Mouse (Mus musculus) kidney, adult 18-20 months (tissue): Measurements from ENCODE around the gene Synpo2.
A peak's percentile ranks its signal among the peaks of the same experiment; 100 is the strongest.

Experiments used
- DNase-seq: peaks from one replicate; pipeline ENCODE4 v3.0.0; 2021

The Synpo2 gene

GRCm38 (mm10) chr3:123235921-123236320 is at the start of gene Synpo2:
Gene Synpo2 (minus strand): TSS chr3:123236149.
- DNase-seq: peak; percentile 67

- no peak for DNase-seq
Measured at GRCm38 (mm10) chr3:123285649-123286048, 49.7 kb upstream of the Synpo2 start.

DNA sequence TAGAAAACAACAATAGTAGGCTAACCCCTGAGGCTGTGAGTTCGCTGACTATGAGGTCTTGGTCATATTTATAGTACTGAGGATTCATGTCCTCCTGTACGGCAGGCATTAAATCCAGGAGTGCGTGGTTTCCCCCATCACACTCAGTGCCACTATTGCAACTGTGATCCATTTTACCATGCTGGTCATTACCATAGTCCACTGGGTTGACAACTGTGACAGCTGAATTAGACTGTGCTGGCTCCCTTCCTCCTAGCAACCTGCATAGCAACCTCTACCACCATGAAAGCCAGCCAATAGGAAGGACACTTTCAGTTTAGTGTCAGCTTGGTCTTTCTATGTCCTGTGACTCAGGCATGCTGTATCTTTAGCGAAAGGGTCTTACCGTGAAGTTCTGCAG is 48.3 kb upstream of the Synpo2 start:
- DNase-seq: no peak

DNA sequence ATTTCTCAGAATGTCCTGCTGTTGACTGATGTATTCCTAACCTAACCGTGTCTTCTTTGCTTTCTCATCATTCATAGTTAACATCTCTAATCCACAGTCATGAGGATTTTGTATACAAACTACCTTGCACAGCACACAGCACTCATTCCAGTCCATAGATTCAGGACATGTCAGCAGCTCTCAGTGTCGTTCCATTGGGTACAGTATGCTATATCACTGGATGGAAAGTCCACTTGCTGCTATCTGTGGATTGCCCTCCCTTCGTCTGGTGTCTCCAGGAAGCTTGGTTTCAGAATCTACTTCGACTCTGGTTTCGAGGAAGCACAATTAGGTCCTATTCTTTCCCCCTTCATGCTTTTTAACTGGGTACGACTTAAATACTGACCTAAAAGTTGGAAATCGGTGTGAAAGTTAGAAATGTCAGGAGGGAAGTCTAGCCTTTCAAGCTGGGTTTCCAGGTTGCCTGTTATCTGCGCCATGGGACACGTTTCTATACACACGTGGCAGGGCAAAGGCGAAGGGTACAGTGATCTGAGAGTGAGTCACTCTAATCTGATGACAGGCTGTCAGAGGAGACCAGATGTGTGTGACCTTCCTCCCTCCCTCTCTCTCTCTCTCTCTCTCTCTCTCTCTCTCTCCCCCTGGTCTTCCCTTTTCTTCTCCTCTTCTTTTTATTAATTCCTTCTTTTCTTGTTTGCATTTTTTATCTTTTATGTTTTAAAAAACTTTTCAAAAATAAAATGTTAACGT is 47.1 kb upstream of the Synpo2 start:
- no peak for DNase-seq

DNA sequence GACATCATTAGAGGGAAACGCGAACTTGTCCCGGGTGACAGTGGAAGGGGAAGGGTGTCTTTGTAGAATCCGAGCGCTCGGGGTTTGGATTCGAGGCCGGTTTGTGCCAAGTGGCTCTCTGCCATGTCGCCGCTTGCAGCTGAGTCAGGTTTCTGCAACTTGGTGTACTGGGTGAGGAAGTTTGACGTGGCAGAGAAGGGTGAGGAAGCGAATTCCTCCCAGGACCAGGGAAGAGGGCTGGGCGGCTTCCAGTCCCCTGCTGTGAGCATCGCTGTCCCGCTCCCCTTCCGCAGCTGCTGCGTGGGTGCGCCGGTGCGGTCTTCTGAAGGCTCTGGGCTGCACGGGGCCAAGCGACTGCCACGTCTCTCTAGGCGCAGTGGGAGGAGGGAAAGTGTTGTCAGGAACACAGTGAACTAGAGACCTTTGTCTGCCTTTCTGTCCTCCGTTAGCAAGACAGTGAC is 31.8 kb upstream of the Synpo2 start:
- DNase-seq: peak; percentile 80

- DNase-seq: peak; percentile 91
Measured at GRCm38 (mm10) chr3:123266753-123267651, 31.1 kb upstream of the Synpo2 start, which contains the start of gene Sec24d. Gene Sec24d (plus strand): TSS chr3:123267455.

GRCm38 (mm10) chr3:123264706-123265105 is 28.8 kb upstream of the Synpo2 start:
- DNase-seq: peak; percentile 12

- no peak for DNase-seq
Measured at GRCm38 (mm10) chr3:123258709-123259108, 22.8 kb upstream of the Synpo2 start.

DNA sequence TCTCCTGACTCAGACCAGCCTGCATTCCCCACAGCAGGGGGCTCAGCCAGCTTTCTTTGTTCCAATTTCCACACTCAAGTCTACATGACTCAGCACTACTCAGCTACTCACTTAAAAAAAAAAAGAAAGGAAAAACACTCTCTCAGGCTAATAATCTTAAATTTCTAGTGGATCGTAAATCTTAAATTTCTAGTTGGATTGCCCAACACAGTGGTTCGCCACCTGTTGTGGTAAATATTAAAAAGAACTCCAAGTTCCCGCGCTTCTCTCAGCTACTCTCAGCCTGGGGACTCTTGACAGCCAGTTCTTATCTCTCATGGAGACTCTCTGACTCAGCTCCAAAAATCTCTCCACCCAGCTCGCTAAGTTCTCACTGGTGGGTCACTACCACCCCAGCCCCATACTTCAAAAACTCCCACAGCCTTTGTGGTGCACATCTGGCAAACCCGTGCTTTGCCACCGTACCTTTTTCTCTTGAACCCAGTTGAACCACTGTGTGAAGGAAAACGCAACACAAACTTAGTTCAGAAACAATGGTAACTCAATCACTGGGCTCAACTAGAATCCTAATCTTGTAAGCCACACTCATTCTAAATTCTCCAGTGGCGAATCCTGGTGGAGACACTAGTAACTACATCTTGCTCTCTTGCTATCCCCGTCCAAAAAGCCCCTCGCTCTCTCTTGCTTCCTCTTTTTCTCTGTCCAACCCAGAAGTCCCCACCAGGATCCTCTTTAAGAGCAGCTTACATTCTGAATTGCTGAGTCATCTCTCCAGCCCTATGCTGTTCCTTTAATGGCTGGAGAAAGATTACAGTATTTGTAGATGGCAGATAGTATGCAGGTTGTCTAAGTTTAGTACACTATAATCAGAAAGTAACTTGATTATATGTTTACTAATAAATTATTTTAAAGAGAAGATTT is 20.5 kb upstream of the Synpo2 start:
- no peak for DNase-seq

GRCm38 (mm10) chr3:123245646-123246045 is 9.7 kb upstream of the Synpo2 start:
- no peak for DNase-seq

DNA sequence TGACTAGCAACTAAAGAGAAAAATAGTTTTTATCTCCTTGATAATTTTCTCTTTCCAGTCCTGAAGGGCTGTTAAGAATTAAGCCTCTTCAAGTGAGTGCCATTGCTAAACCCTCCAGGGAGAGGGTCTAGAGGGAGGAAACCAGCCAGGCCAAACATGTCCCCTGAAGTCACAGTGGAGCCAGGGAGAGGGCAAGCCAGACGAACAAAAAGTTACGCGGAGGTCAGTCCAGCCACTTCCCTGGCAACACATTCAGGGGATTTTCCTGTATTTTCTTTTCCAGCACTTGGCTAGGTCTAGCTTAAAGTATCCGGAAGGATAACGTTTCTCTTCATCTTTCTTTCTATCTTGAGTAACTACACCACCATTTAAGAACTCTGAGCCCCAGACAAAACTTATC is 8.4 kb upstream of the Synpo2 start:
- no peak for DNase-seq

- no peak for DNase-seq
Measured at GRCm38 (mm10) chr3:123237446-123237845, 1.5 kb upstream of the Synpo2 start.

DNA sequence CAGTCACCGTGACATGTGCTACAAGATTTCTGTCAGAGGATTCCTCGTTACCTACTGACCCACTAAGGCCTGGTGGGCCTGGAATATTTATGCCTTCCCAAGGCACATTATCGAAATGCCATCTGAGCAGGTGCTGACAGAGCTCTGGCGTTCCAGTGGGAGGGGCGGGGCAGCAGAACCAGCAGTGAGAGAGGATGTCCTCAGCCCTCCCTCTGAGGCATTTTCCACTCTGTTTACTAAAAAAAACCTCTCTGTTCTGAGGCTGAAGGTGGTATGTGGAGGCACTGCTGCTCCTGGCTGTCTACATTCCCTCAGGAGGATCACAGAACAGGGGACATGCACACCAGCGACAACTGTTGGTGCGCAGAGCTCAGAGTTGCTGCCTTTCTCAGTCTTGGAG is 1.1 kb upstream of the Synpo2 start:
- no peak for DNase-seq

- DNase-seq: no peak
Measured at GRCm38 (mm10) chr3:123235495-123235894, 454 bp downstream of the Synpo2 start.

- DNase-seq: peak; percentile 30
Measured at GRCm38 (mm10) chr3:123234191-123234836, 1.6 kb downstream of the Synpo2 start.

DNA sequence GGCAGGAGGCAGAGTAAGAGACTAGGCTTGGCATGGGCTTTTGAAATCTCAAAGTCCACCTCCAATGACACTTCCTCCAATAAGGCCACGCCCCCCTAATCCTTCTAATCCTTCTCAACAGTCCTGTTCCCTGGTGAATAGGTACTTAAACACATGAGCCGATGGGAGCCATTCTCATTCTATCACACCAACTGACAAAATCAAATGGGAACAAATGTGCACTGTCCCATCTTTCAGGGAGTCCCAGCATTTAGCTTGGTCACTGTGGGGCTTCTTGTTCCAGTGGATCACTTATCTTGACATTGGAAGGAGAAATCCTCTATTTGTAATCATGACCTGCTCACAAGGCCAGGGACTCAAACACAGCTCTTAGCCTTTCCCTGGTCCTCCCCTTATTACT is 4.3 kb downstream of the Synpo2 start:
- DNase-seq: no peak

DNA sequence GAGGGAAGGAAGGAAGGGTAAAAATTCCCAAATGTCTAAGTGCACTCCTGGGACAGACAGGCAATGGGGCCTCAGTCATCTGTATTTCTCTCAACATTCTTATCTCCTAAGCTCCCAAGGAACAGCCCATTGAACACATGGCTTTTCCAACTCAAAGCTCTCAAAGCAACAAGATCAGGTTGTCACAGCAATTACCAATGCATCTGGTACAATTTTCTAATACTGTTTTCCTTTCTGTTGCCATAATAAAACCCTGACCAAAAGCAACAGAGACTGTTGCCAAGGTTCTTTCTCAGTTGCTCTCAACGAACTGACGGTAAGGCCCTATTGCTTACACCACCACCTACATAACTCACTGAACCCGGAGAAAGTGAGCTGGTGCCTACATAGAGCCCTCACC is 8.7 kb downstream of the Synpo2 start:
- DNase-seq: no peak

- DNase-seq: no peak
Measured at GRCm38 (mm10) chr3:123218646-123219045, 17.3 kb downstream of the Synpo2 start.

- no peak for DNase-seq
Measured at GRCm38 (mm10) chr3:123208891-123209290, 27.1 kb downstream of the Synpo2 start.

GRCm38 (mm10) chr3:123207386-123207785 is 28.6 kb downstream of the Synpo2 start:
- no peak for DNase-seq

GRCm38 (mm10) chr3:123205485-123205884 is 30.5 kb downstream of the Synpo2 start:
- no peak for DNase-seq

GRCm38 (mm10) chr3:123205065-123205464 is 30.9 kb downstream of the Synpo2 start:
- DNase-seq: no peak
